8 mouse cellular contexts compared by ENCODE assay signal in genomic region chr11:117056958-117057357, GRCm38 (mm10). TPM values are rescaled to one million over a fixed set of nuclear protein-coding genes. Genes with fewer than 3 reads are reported as not detected.
DNase-seq lines count a peak whose midpoint lies in the region; ATAC-seq and TF ChIP-seq lines count a peak whose summit lies in the region.

No protein-coding gene starts in this region.

- 13% methylated on average over 9 of the region's 9 CpGs for WGBS in kidney, postnatal 0 days

- ATAC-seq in kidney, postnatal 0 days (replicated peaks; ENCODE audit: low FRiP score, low read depth) = no peak; the same call in 1 of the 2 replicates
- ATAC-seq in neutrophil, adult 5-6 weeks (ENCODE audit: extremely low read depth, insufficient number of reproducible peaks, low FRiP score, poor library complexity, severe bottlenecking) = peak; percentile 55

- H3K36me3 ChIP-seq in kidney, postnatal 0 days (ENCODE audit: insufficient read depth, low read length) = no peaks in the 10 kb centered on the region

- no peaks in the 10 kb centered on the region for H3K9me3 ChIP-seq in kidney, postnatal 0 days (replicated peaks; ENCODE audit: low read length)

- peak; percentile 91 for TF ChIP-seq CTCF in kidney, postnatal 0 days (IDR thresholded peaks at IDR 0.05; ENCODE audit: low read depth)

- no peak overlapping the region for H3K4me2 ChIP-seq in kidney, postnatal 0 days (ENCODE audit: low read length)

- H3K27me3 ChIP-seq in kidney, postnatal 0 days (ENCODE audit: insufficient read depth, low read length) = no peaks in the 10 kb centered on the region

- no peak overlapping the region for H3K27ac ChIP-seq in kidney, postnatal 0 days

- H3K9ac ChIP-seq in kidney, postnatal 0 days (ENCODE audit: low read depth, low read length) = no peak overlapping the region

- peak; percentile 65 to 67 for DNase-seq in B cell, adult 2 months
- peak; percentile 61 to 90 for DNase-seq in adrenal gland, adult (ENCODE audit: inconsistent age in 2 of 2, low spot score in 1 of 2)
- peak; percentile 88 for DNase-seq in embryo, embryonic 10 days (ENCODE audit: low spot score)
- DNase-seq in heart, adult 8-10 months (ENCODE audit: low spot score) = peak; percentile 79
- peak; percentile 88 for DNase-seq in kidney, postnatal 0 days (ENCODE audit: low spot score)
- peak; percentile 46 to 60 for DNase-seq in lung, adult 18-20 months
- peak; percentile 28 to 42 for DNase-seq in thymus, postnatal 36 days

- H3K4me3 ChIP-seq in kidney, postnatal 0 days (replicated peaks; ENCODE audit: low read depth, low read length) = no peak overlapping the region

- no peaks in the 10 kb centered on the region for H3K4me1 ChIP-seq in kidney, postnatal 0 days (replicated peaks; ENCODE audit: insufficient read depth, low read length)

RNA-seq across cellular contexts. Expression of gene Sec14l1, which starts 58.0 kb away (rescaled TPM):
- total RNA-seq in heart, adult 8-10 months (2022) = 10 to 100 TPM; 61.1 to 74.3 (median 69.2) TPM
- polyA plus RNA-seq in kidney, postnatal 0 days (2015; fragmentation: Nextera tagmentation; extraction: Ambion mirVana) = 87.6 and 93.7 TPM in 2 replicates
- total RNA-seq in neutrophil, adult 5-6 weeks (2017) = 95.3 and 116 TPM in 2 replicates

Comparison
In these comparisons a context has a peak if more than half of its experiments do, and no peak if none do; other contexts are left out.
1. DNase-seq: peak in every context shown above with its lines; median percentile 88 in embryo, embryonic 10 days; 88 in kidney, postnatal 0 days; 79 in heart, adult 8-10 months; 76 in adrenal gland, adult; 66 in B cell, adult 2 months; 53 in lung, adult 18-20 months; 35 in thymus, postnatal 36 days.